ENCODE assay signal across 18 mouse cellular contexts in the genomic region with DNA sequence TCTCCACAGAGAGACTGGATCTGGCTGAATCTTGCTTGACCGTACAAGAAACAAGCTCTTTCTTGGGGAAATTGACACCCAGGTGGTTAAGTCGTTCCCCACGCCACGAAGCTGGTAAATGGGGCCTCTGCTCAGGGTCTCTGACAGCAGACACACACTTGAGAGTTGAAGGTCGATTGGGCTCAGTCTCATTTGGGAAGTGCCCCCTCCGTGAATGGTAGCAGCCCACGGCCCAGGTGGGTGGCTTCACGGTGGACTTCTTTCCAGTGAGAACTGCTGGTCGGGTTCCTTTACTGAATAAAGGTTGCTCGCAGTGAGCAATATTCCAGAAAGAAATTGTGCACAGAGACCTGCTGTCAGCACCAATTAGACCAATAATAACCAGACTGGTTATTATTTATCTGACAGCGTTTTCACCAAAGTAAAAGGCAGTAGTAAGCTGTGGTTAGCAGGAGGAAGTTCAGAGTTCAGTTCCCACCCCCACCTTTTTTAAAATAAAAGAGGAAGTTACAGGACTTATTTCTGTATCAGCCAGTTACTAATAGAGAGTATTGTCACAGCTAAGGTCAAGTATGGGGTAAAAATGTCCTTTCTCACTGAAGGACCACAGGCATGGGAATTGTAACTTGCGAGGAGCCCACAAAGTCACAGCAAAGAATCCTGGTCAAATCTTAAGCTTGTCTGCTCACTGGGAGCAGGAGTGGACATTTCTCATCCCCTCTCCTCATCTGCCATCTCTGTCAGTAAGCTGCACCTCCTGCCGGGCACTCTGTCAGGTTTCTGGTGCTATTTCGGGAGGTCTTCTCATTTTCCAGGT. TPM values are rescaled to one million over a fixed set of nuclear protein-coding genes. Genes with fewer than 3 reads are reported as not detected.
DNase-seq lines count a peak whose midpoint lies in the region; ATAC-seq lines count a peak whose summit lies in the region.
"Had no signal": no experiment of that assay in that cellular context is flagged by ENCODE, and none has a peak within 500 bp of the region (broad histone marks: within the 10 kb centered on the region; RNA-seq: fewer than 3 reads in every experiment).

No protein-coding gene starts in this region.

- 67% methylated on average over 14 of the region's 14 CpGs for WGBS in hindbrain, embryonic 16.5 days

- H3K27me3 ChIP-seq in hindbrain, embryonic 16.5 days (replicated peaks; ENCODE audit: control insufficient read depth, insufficient read depth, low read length): no peaks in the 10 kb centered on the region
- H3K27me3 ChIP-seq: liver, embryonic 13.5 days; midbrain, embryonic 15.5 days; neural tube, embryonic 12.5 days had no signal

- H3K27ac ChIP-seq in hindbrain, embryonic 16.5 days (ENCODE audit: low read depth, low read length): no peak overlapping the region
- H3K27ac ChIP-seq: heart, embryonic 10.5 days; liver, embryonic 13.5 days; midbrain, embryonic 15.5 days; neural tube, embryonic 12.5 days; stomach, postnatal 0 days had no signal

- H3K4me3 ChIP-seq in hindbrain, embryonic 16.5 days (ENCODE audit: low read length): no peak overlapping the region
- H3K4me3 ChIP-seq: heart, embryonic 10.5 days; liver, embryonic 13.5 days; midbrain, embryonic 15.5 days; neural tube, embryonic 12.5 days had no signal

- peaks cover 4% of the 10 kb centered on the region; the same call in 1 of the 2 replicates for H3K4me1 ChIP-seq in hindbrain, embryonic 16.5 days (ENCODE audit: control insufficient read depth, insufficient read depth, low read depth, low read length)
- H3K4me1 ChIP-seq: heart, embryonic 10.5 days had no signal

- peak; percentile 77 for DNase-seq in 416B (ENCODE audit: low read depth)
- peak; percentile 64 to 67 for DNase-seq in B cell, adult 2 months
- no peak for DNase-seq in adrenal gland, postnatal 14 days
- no peak for DNase-seq in lung, postnatal 10 days
- no peak for DNase-seq in embryo, embryonic 10 days (ENCODE audit: low spot score)
- DNase-seq: cerebellum, adult 9-11 months; gastrocnemius, postnatal 14 days; heart, postnatal 36 days; liver, embryonic 13.5 days; right cerebral cortex, postnatal 4 days; thymus, postnatal 14 days had no signal

- no peak overlapping the region for H3K9ac ChIP-seq in hindbrain, embryonic 16.5 days (ENCODE audit: low read depth, low read length)
- H3K9ac ChIP-seq: liver, embryonic 13.5 days; midbrain, embryonic 15.5 days; neural tube, embryonic 12.5 days had no signal

- H3K36me3 ChIP-seq in hindbrain, embryonic 16.5 days (ENCODE audit: control insufficient read depth, insufficient read depth, low read length): no peaks in the 10 kb centered on the region
- H3K36me3 ChIP-seq: heart, embryonic 10.5 days; liver, embryonic 13.5 days; midbrain, embryonic 15.5 days; neural tube, embryonic 12.5 days had no signal

- no peak overlapping the region for H3K4me2 ChIP-seq in hindbrain, embryonic 16.5 days (ENCODE audit: low read length)
- H3K4me2 ChIP-seq: liver, embryonic 13.5 days; midbrain, embryonic 15.5 days; neural tube, embryonic 12.5 days had no signal

- peak; percentile 81 for ATAC-seq in granulocyte monocyte progenitor cell, adult 5-6 weeks (replicated peaks; ENCODE audit: poor library complexity, severe bottlenecking)
- ATAC-seq in monocyte, adult 5-6 weeks (replicated peaks; ENCODE audit: insufficient number of reproducible peaks, low FRiP score, low TSS enrichment, poor library complexity, severe bottlenecking): peak; percentile 64
- no peak for ATAC-seq in hindbrain, embryonic 16.5 days
- ATAC-seq: midbrain, embryonic 15.5 days had no signal

- H3K9me3 ChIP-seq in hindbrain, embryonic 16.5 days (ENCODE audit: control insufficient read depth, low read length): no peaks in the 10 kb centered on the region
- H3K9me3 ChIP-seq: heart, embryonic 10.5 days; liver, embryonic 13.5 days; midbrain, embryonic 15.5 days; neural tube, embryonic 12.5 days had no signal

RNA-seq across cellular contexts. Expression of gene Prkcb, which starts 21.6 kb away (rescaled TPM):
- 22.6 and 25.8 TPM in 2 replicates for total RNA-seq in granulocyte monocyte progenitor cell, adult 5-6 weeks (2014; fragmentation: Nextera tagmentation)
- 21.4 and 27.1 TPM in 2 replicates for total RNA-seq in granulocyte monocyte progenitor cell, adult 5-6 weeks (2017)
- 197 to 314 TPM (median 249 TPM) in 3 replicates for total RNA-seq in monocyte, adult 5-6 weeks (2017)
- 7.5 and 24.1 TPM in 2 replicates for total RNA-seq in adrenal gland, postnatal 14 days (2021)
- 127 and 139 TPM in 2 replicates for polyA plus RNA-seq in hindbrain, embryonic 16.5 days (2015; fragmentation: Nextera tagmentation; extraction: Ambion mirVana)

Comparison
In these comparisons a context has a peak if more than half of its experiments do, and no peak if none do; other contexts are left out.
1. DNase-seq: peak in 416B (single experiment) and B cell, adult 2 months (2 of 2); none in adrenal gland, postnatal 14 days (single experiment), lung, postnatal 10 days (single experiment) and embryo, embryonic 10 days (single experiment).